Mouse (Mus musculus): ENCODE results near the gene Ulk3. TPM values are rescaled to one million over a fixed set of nuclear protein-coding genes. Genes with fewer than 3 reads are reported as not detected.

The Ulk3 gene
- total RNA-seq, 4 experiments from 2014 or later = 10.8 to 33.3 (median 19.5) TPM

- DNase-seq = no peak
These were observed 14.9 kb upstream of the Ulk3 start for GRCm38 (mm10) chr9:57574397-57574796.

GRCm38 (mm10) chr9:57575577-57575976, 13.7 kb upstream of the Ulk3 start:
- no peak for DNase-seq

DNA sequence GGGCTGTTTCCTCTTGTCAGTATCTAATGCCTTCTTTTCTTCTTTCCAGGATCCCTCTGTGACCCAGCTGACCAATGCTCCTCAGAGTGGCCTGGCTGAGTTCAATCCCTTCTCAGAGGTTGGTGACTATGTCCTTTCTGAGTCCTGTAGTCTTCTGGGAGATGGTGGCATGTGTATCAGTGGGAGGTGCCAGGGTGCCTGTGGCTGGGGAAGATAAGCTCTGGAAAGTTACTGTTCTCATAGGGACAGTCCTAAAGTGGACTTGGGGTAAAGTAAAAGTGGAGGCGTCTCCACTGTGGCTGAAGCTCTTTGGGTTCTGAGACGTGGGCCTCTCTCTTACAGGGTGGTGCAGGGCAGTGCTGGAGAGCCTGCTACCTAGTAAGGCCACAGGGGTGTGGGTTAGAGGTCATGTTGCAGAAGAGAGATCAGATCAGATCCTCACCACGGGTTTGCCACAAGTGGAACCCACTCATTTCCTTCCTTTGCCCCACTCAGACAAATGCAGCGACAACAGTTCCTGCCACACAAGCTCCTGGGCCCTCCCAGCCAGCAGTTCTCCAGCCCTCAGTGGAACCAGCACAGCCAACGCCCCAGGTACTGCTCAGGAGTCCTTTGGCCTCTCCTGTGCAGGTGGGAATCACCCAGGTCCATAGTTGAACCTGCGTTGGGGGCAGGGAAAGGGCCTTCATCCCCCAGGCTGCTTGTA, 12.0 kb upstream of the Ulk3 start:
- no peak for DNase-seq

DNA sequence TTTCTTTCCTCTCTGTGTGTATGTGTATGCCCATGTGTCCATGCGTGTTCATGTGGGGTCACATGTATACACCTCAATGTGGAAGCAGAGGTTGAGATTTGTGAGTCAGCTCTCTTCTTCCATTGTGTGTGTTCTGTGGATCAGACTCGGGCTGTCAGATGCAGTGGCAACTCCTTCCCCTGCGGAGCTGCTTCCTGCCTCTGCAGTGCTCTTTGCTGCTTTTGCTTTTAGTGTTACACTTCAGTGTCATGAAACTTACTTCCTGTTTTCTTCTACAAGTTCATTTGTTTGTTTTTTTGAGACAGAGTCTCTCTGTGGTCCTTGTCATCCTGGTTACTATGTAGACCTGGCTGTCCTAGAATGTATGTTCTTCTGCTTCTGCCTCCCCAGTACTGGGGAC, 4.3 kb upstream of the Ulk3 start:
- no peak for DNase-seq

DNA sequence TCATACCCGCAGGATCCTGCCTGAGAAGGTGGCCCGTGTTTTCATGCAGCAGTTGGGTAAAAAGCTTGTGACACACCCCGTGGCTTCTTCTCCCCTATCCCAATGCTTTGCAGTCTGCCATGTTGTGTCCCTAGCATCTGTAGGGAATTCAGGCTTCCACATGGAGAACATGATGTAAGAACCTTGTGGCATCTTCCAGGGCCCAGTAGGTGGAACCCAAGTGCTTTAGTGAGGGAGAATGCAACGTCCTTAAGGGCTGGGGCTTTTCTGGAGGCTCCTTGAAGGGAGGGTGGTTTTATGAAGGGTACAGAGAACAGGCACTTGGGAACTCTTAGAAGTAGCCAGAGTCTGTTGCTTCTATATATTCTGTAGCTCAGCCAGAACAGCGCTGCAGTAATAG, 1.5 kb downstream of the Ulk3 start:
- DNase-seq = no peak

DNA sequence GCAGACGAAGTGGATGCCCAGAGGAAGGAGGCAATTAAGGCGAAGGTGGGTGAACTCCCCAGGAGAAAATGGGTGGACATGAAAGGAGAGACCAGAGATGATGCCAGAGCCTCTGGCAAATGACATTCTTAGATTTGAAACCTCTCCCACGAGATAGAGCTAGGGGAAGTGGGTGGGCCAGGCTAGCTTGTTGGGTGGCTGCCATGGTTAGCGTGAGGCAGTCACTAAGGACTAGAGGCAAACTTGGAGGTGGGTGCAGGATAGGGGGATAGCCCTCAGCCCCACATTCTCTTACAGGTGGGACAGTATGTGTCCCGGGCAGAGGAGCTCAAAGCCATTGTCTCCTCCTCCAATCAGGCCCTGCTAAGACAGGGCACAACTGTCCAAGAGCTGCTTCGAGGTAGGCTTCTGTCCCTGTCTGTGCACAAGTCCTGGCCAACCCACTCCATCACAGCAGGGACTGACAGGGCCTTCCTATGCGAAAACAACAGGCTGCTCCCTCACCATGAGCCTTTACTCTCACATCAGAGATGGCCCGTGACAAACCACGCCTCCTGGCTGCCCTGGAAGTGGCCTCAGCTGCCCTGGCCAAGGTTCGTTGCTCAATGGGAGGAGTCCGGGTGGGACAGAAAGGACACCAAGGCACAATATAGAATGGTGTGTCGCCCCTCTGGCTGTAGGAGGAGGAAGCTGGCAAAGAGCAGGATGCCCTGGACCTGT, 4.4 kb downstream of the Ulk3 start:
- no peak for DNase-seq

GRCm38 (mm10) chr9:57594174-57594509, 4.9 kb downstream of the Ulk3 start:
- no peak for DNase-seq

DNA sequence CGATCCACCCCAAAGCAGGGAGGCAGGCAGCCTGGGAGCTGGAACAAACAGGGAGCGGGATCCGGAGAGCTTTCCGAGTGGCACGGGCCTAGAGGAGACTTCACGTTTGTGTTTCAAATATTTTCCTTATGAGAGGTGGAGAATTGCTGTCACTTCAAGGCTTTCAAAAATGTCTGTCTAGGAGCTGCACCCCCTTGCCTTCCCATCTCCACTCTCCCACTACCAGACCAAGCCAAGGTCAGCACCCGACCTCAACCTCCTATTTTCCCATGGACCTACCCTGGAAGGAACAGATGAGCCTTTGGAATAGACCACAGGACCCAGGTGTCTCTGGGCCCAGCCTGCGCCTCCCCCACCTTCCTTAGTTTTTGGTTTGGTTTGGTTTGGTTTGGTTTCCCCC, 8.0 kb downstream of the Ulk3 start:
- DNase-seq = no peak

GRCm38 (mm10) chr9:57597929-57598382, 8.7 kb downstream of the Ulk3 start:
- no peak for DNase-seq

DNA sequence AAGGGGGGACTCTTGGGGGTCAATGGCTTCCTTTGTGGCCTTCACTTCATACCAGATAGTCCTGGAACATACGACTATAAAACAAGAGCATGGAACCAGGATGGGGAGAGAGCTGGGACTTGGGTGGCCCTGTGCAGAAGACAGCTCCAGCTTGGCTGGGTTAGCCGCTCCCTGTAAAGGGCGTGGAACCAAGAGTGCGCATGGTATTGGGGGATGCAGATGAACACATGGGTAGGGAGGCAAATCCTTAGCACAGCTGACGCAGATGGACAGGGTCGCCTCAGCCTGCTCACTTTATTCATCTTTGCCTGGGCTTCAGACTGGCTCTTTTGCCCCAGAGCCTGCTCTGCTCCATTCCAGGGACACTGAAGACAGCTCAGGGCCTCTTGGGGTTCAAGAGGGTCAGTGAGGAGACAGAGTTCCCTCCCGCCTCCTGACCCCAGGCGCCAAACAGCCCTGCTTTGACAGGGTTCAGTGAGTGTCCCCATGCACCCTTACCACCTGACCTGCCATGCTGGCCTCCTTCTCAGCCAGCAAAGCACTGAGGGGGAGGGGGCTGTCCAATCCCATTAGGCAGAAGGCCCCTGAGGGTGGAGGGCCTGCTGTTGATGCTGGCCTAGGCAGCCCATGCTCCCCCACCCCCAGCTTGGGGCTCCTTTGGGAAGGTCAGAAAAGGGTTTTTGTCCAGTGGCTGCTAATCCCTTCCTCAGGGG, 9.8 kb downstream of the Ulk3 start:
- DNase-seq = no peak

GRCm38 (mm10) chr9:57600620-57601352, 11.5 kb downstream of the Ulk3 start:
- DNase-seq = no peak

GRCm38 (mm10) chr9:57601353-57601706, 12.1 kb downstream of the Ulk3 start:
- DNase-seq = no peak

GRCm38 (mm10) chr9:57602098-57602497, 12.8 kb downstream of the Ulk3 start:
- no peak for DNase-seq

DNA sequence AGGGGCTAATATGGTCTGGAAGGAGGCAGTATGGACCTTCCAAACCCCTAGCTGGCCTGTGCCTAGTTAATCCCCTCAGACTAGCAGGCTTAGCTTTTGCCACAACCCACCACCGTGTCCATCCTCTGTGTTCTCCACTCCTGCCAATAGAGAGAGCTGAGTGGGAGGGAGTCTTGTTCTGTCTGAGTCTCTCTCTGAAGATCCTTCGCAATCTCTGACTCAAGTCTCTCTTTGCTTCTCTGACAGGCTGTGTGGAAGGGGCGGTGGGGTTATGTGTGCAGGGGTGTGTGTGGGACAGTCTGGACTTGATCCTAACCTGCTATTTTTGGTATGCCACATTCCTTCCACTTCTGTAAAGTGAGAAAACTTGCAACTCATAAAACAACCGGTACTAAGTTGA, 15.6 kb downstream of the Ulk3 start:
- DNase-seq = no peak

DNA sequence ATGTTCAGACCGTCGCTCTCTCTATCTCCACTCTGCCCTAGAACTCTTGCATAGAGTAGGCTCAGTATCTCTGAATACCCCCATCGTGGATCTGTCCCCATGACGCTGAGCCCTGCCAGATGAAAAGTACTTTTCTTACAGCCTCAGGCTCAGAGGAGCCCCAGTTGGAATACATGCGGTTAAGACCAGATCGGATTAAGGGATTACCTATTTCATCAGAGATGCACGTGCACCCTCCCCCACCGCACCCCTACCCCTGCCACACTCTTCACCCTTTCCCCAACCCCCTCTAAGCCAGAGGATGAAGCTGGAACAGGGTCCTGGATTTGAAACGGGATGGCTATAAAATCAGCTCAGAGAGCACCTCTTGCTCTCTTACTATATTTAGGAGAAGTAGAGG, 16.3 kb downstream of the Ulk3 start:
- no peak for DNase-seq

DNA sequence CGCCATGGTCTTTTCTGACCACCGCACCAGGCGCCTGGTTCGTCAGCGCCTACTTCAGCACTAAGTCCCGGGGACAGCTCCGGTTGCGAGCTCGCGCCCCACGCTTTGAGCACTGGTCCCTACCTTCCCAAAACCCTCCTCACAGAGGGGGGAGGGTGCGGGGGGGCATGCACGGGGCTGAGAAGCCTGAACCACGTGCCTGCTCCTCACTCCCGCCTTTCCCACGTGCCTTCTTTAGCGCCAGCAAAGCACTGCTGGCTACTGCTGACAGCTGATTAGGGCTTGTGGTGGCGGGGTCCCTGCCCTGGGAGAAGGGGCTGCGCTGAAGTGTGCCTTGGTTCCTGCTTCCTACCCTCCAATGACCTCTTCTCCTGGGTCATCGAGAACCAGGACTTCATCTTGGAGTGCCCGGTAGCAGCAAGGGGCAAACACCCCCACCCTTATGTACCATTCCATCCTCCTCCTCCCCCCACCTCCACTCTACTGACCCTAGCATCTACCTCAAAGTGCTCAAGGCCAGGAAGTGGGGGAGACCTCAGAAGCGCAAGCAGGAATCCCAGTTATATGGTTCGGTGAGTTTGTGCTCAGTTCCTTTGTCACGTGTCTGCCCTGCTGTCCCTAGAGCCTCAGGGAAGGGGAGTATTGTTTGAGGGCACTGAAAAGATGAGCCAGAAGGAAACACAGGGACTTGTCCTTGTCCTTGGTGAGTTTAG, 17.0 kb downstream of the Ulk3 start, which contains the start of gene Cplx3:
TSS of gene Cplx3 (minus strand) at position 143 of the 713 bp plus-strand sequence.
- DNase-seq = no peak

DNA sequence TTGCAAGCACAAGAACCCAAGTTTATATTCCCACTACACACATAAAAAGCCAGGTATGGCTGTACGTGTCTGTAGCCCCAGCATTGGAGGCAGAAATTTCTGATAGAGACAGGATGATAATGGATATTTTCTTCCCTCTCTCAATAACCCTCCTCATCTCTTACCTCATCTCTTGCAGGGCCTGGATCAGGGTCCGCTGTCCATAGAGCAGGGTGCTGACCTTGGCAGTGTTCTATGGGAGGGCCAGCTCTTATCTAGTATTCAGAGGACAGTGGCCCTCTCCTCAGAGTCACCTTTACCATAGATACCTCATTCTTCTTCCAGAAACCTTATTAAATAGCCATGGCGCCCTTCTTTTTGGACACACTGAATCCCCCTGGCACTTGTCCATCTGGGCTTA, 20.6 kb downstream of the Ulk3 start:
- no peak for DNase-seq

DNA sequence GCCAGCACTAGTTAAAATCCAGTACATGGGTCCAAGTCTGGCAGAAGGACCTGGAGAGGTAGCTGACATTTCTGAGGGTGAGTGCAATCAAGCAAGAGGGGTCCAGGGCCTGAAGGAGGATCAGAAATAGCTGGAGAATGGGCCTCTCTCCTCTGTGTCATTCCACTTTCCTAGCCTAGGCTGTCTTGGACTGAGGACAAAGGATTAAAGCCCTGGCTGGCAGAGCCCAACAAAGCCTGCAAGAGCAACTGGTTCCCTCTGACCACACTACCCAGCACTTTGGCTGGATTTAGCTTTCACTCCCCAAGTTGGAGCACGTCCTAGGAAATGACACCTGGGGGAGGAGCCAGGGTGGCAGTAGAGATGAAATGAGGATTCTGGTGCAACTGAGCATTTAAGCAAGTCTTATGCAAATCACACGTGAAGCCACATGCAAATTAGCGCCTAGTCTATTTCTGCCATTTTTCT, 21.1 kb downstream of the Ulk3 start:
- DNase-seq = no peak

GRCm38 (mm10) chr9:57612587-57612986, 23.3 kb downstream of the Ulk3 start:
- DNase-seq = no peak

DNA sequence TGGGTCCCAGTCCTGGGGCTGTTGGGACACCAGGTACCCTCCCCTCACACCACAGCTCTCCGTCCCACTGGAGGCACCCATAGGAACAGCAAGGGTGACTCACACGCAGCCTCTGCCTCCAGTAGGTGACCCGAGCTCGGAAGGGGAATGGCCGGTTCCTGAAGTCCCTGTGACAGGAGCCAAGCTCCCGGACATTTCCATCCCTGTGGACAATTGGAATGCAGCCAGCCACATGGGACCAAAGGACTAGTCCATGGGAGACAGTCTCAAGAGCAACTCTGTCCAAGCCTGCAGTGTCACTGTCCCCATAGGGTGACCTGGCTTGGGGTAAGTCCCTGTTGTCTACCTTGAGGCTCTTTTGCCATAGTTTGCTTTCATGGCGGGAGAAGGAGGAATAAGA, 24.7 kb downstream of the Ulk3 start:
- DNase-seq = no peak

DNA sequence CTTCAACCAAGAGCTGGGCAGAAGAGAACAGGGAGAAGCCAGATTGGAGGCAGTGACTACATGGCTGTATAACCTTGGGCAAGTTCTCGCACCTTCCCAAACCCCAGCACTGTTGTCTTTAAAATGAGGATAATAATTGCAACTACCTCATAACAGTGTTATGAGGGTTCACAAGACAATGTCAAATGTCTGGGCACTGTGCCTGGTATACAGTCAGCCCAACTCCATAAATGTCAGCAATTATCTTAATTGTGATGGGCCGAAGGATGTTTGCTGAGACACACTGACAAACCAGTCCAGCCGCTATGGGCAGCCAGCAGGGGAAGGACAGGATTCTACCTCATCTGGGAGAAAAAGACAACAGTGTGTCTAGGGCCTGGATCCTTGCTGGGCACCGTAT, 25.5 kb downstream of the Ulk3 start:
- DNase-seq = no peak

DNA sequence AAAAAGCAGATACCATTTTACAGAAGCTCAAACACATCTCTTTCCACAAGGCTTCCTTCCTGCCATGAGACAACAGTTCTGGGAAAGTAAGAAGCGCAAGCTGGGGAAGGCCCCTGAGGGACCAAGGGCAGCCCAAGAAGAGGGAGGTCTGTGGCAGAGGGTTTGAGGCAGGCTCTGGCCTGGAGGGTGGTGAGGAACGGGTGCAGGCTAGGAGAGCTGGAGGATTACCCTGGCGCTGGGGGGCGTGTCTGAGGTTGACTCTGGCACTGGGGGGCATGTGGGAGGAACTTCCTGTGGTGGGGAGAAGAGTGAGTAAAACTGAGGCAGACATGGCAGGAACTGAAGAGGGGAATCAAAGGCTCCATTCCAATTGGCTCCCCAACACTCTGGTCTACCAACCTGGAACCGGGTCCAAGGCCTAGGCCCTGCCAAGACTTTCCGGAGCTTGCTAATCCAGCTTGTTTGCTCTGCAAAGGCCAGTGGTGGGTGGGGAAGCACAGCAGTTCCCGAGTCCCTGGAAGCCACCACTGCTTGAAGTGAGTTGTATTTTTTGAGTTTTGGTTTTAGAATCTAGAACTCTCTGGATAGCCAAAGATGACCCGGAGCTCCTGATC, 28.4 kb downstream of the Ulk3 start:
- no peak for DNase-seq
